In genomic region chr13:60897328-60897727, GRCm38 (mm10) we compare ENCODE assay signal across 8 mouse cellular contexts. TPM values are rescaled to one million over a fixed set of nuclear protein-coding genes. Genes with fewer than 3 reads are reported as not detected.
DNase-seq lines count a peak whose midpoint lies in the region; ATAC-seq and TF ChIP-seq lines count a peak whose summit lies in the region.

Ctla2b (minus strand) TSS chr13:60897447.

- no peaks in the 10 kb centered on the region for H3K27me3 ChIP-seq in thymus, adult 2 months (ENCODE audit: control insufficient read depth, insufficient read depth, low read length)
- no peaks in the 10 kb centered on the region for H3K27me3 ChIP-seq in liver, embryonic 12.5 days (replicated peaks)
- H3K27me3 ChIP-seq in small intestine, adult 2 months (ENCODE audit: control insufficient read depth, insufficient read depth, low read length) = no peaks in the 10 kb centered on the region
- H3K27me3 ChIP-seq in hindbrain, embryonic 13.5 days = no peaks in the 10 kb centered on the region
- H3K27me3 ChIP-seq in hindbrain, embryonic 14.5 days (ENCODE audit: control insufficient read depth, insufficient read depth, low read length) = no peaks in the 10 kb centered on the region

- 13% methylated on average over 3 of the region's 3 CpGs for WGBS in thymus, adult 2 months
- WGBS in liver, embryonic 12.5 days (ENCODE audit: insufficient replicate concordance) = 17% methylated on average over 3 of the region's 3 CpGs
- 49% methylated on average over 3 of the region's 3 CpGs for WGBS in small intestine, adult 2 months
- 85% methylated on average over 3 of the region's 3 CpGs for WGBS in hindbrain, embryonic 13.5 days
- 88% methylated on average over 3 of the region's 3 CpGs for WGBS in hindbrain, embryonic 14.5 days

- intact Hi-C loops in heart, postnatal 14 days (cut with DNase I) = loop anchor here (1.0 to 2.0 kb wide), 2 partner anchors 39 to 49 kb away; partner anchors contain the start of genes Ctla2a and Gm49391

- H3K4me3 ChIP-seq in thymus, adult 2 months (ENCODE audit: control insufficient read depth, insufficient read depth, low read length) = no peak within 1 kb of the TSS
- H3K4me3 ChIP-seq in liver, embryonic 12.5 days = no peak within 1 kb of the TSS
- H3K4me3 ChIP-seq in small intestine, adult 2 months (ENCODE audit: low read depth, low read length) = no peak within 1 kb of the TSS
- H3K4me3 ChIP-seq in hindbrain, embryonic 13.5 days = no peak within 1 kb of the TSS
- H3K4me3 ChIP-seq in hindbrain, embryonic 14.5 days (replicated peaks; ENCODE audit: low read length) = no peak within 1 kb of the TSS

- 0 out of 2 replicates have a peak, but pooled peaks cover 2% of the 10 kb centered on the region for H3K4me1 ChIP-seq in thymus, adult 2 months (replicated peaks; ENCODE audit: control insufficient read depth, insufficient read depth, low read length)
- no peaks in the 10 kb centered on the region for H3K4me1 ChIP-seq in liver, embryonic 12.5 days
- no peaks in the 10 kb centered on the region for H3K4me1 ChIP-seq in small intestine, adult 2 months (ENCODE audit: control insufficient read depth, insufficient read depth, insufficient read length, low read length)
- no peaks in the 10 kb centered on the region for H3K4me1 ChIP-seq in hindbrain, embryonic 13.5 days (replicated peaks)
- H3K4me1 ChIP-seq in hindbrain, embryonic 14.5 days (replicated peaks; ENCODE audit: control insufficient read depth, insufficient read depth, low read length) = no peaks in the 10 kb centered on the region

- TF ChIP-seq CTCF in thymus, adult 2 months (IDR thresholded peaks at IDR 0.05; ENCODE audit: borderline replicate concordance, control insufficient read depth, extremely low read depth, insufficient read depth, low read length, poor library complexity) = no peak
- TF ChIP-seq CTCF in small intestine, adult 2 months (IDR thresholded peaks at IDR 0.05; ENCODE audit: extremely low read depth, insufficient read length, insufficient replicate concordance, low read depth, low read length) = no peak

- H3K9me3 ChIP-seq in liver, embryonic 12.5 days (replicated peaks) = no peaks in the 10 kb centered on the region
- no peaks in the 10 kb centered on the region for H3K9me3 ChIP-seq in hindbrain, embryonic 13.5 days
- 0 out of 2 replicates have a peak, but pooled peaks cover 3% of the 10 kb centered on the region for H3K9me3 ChIP-seq in hindbrain, embryonic 14.5 days (ENCODE audit: control insufficient read depth, low read length)

- H3K9ac ChIP-seq in liver, embryonic 12.5 days = no peak within 1 kb of the TSS
- H3K9ac ChIP-seq in hindbrain, embryonic 13.5 days = no peak within 1 kb of the TSS
- no peak within 1 kb of the TSS for H3K9ac ChIP-seq in hindbrain, embryonic 14.5 days

- peak within 1 kb of the TSS; percentile 49; the same call in 1 of the 2 replicates for H3K27ac ChIP-seq in thymus, adult 2 months (ENCODE audit: control insufficient read depth, insufficient read depth, low read length)
- 0 out of 2 replicates have a peak within 1 kb of the TSS, but pooled peaks have one; percentile 20 for H3K27ac ChIP-seq in liver, embryonic 12.5 days
- peak within 1 kb of the TSS; percentile 32 for H3K27ac ChIP-seq in small intestine, adult 2 months (ENCODE audit: insufficient read depth, low read depth, low read length)
- H3K27ac ChIP-seq in hindbrain, embryonic 13.5 days = no peak within 1 kb of the TSS
- H3K27ac ChIP-seq in hindbrain, embryonic 14.5 days = no peak within 1 kb of the TSS

- TF ChIP-seq POLR2A in thymus, adult 2 months (IDR thresholded peaks at IDR 0.05; ENCODE audit: control insufficient read depth, extremely low read depth, insufficient read depth, low read length, poor library complexity) = no peak
- TF ChIP-seq POLR2A in small intestine, adult 2 months (IDR thresholded peaks at IDR 0.05; ENCODE audit: low read depth, low read length) = no peak

- no peak within 1 kb of the TSS for H3K4me2 ChIP-seq in liver, embryonic 12.5 days
- no peak within 1 kb of the TSS for H3K4me2 ChIP-seq in hindbrain, embryonic 13.5 days
- H3K4me2 ChIP-seq in hindbrain, embryonic 14.5 days (replicated peaks) = no peak within 1 kb of the TSS

- H3K36me3 ChIP-seq in thymus, adult 2 months (ENCODE audit: control insufficient read depth, insufficient read depth, low read length) = no peaks in the 10 kb centered on the region
- H3K36me3 ChIP-seq in liver, embryonic 12.5 days = no peaks in the 10 kb centered on the region
- no peaks in the 10 kb centered on the region for H3K36me3 ChIP-seq in small intestine, adult 2 months (ENCODE audit: control insufficient read depth, insufficient read depth, low read length)
- no peaks in the 10 kb centered on the region for H3K36me3 ChIP-seq in hindbrain, embryonic 13.5 days
- no peaks in the 10 kb centered on the region for H3K36me3 ChIP-seq in hindbrain, embryonic 14.5 days (replicated peaks; ENCODE audit: control insufficient read depth, insufficient read depth)

- peak; percentile 3 for DNase-seq in thymus, adult 2 months
- DNase-seq in thymus, postnatal 36 days = no peak
- DNase-seq in heart, postnatal 14 days = peak; percentile 52 to 53
- no peak for DNase-seq in hindbrain, embryonic 14.5 days (ENCODE audit: low spot score)

- ATAC-seq in common myeloid progenitor, adult 5-6 weeks (replicated peaks; ENCODE audit: low read depth, poor library complexity, severe bottlenecking) = peak; percentile 97
- ATAC-seq in liver, embryonic 12.5 days = peak; percentile 85
- ATAC-seq in hindbrain, embryonic 13.5 days (ENCODE audit: low FRiP score) = no peak
- ATAC-seq in hindbrain, embryonic 14.5 days (ENCODE audit: low FRiP score) = no peak

RNA-seq across cellular contexts. Expression of gene Ctla2b, which starts in this region (rescaled TPM):
- 0.46 and 0.57 TPM in 2 replicates for polyA plus RNA-seq in thymus, adult 2 months (2012; rRNA removed)
- 40.8 and 44.2 TPM in 2 replicates for total RNA-seq in common myeloid progenitor, adult 5-6 weeks (2017)
- 10 to 100 TPM; 12.6 to 14.8 TPM for total RNA-seq in heart, postnatal 14 days (2021)
- 7.2 and 9.1 TPM in 2 replicates for polyA plus RNA-seq in liver, embryonic 12.5 days (2016; fragmentation: Nextera tagmentation; extraction: Ambion mirVana)
- 0.35 TPM in 1 of 2 replicates, not detected in the other for polyA plus RNA-seq in small intestine, adult 2 months (2012; rRNA removed)
- 1.7 and 2.5 TPM in 2 replicates for polyA plus RNA-seq in hindbrain, embryonic 13.5 days (2015; fragmentation: Nextera tagmentation; extraction: Ambion mirVana)
- 1.5 and 3.7 TPM in 2 replicates for polyA plus RNA-seq in hindbrain, embryonic 14.5 days (2014; fragmentation: Nextera tagmentation; extraction: Ambion mirVana)

Comparison
In these comparisons a context has a peak if more than half of its experiments do, and no peak if none do; other contexts are left out.
1. Peak in DNase-seq and H3K27ac ChIP-seq in thymus, adult 2 months; RNA of the gene not detected or under 1 TPM.
2. DNase-seq: peak in heart, postnatal 14 days (2 of 2); none in thymus, postnatal 36 days (0 of 2) and hindbrain, embryonic 14.5 days (single experiment).
3. H3K27ac ChIP-seq: peak in liver, embryonic 12.5 days (single experiment) and small intestine, adult 2 months (single experiment); none in hindbrain, embryonic 13.5 days (single experiment) and hindbrain, embryonic 14.5 days (single experiment).
4. ATAC-seq: peak in common myeloid progenitor, adult 5-6 weeks (single experiment) and liver, embryonic 12.5 days (single experiment); none in hindbrain, embryonic 13.5 days (single experiment) and hindbrain, embryonic 14.5 days (single experiment).